Comparison of ENCODE assay signal across 7 mouse cellular contexts in the genomic region with DNA sequence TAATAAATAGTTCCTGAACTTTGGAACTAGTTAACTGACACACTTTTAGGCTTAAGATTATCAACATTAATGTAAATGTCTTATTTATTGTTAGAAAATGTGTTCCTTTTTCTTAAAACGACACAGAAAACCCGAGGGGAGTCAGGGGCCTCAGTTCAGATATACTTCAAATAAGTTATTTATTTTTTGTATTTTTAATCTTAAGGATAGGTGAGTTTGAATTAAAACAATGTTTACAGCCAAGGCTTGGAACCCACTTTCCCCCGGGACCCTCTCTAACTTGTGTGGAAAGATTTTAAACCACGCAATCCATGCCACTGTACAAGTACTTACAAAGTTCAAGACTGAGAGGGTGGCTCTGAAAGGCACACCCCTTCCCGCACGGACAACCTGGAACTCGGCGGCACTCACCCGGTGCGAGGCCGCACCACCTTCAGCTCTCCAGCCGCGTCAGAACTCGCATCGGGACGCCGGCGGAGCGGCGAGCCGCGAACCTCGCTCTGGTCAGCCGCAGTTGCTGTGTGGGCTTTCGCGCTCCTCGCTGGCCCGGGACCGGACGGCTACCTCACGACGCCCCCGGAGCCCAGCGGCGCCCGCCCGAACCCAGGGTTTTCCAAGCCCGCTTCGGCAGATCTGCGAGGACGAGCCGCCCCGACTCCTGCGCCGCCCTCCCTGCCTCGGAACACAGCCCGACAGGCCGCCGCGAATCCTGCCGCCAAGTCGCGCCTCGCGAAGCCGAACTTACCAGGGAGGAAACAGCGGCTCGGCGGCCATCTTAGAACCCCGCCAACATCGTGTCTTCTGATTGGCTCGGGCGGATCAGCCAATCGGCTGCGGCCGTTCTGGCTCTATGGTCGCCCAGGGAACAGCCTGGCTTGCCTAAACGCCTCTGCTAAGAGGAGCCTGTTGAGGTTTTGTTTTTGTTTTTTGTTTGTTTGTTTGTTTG. TPM values are rescaled to one million over a fixed set of nuclear protein-coding genes. Genes with fewer than 3 reads are reported as not detected.
DNase-seq lines count a peak whose midpoint lies in the region; ATAC-seq and TF ChIP-seq lines count a peak whose summit lies in the region.

TSS of gene Fam204a (minus strand) at position 803 of the 946 bp plus-strand sequence.

- no peaks in the 10 kb centered on the region for H3K4me1 ChIP-seq in intestine, postnatal 0 days (replicated peaks; ENCODE audit: control insufficient read depth, insufficient read depth, low read length)
- peaks cover 16% of the 10 kb centered on the region for H3K4me1 ChIP-seq in midbrain, embryonic 12.5 days
- H3K4me1 ChIP-seq in small intestine, adult 2 months (ENCODE audit: control insufficient read depth, insufficient read depth, insufficient read length, low read length): peaks cover 5% of the 10 kb centered on the region; the same call in 1 of the 2 replicates

- intact Hi-C loops in left cerebral cortex, postnatal 4 days (cut with DNase I): no loop called here

- TF ChIP-seq CTCF in intestine, postnatal 0 days (IDR thresholded peaks at IDR 0.05; ENCODE audit: low read depth): no peak
- TF ChIP-seq CTCF in small intestine, adult 2 months (IDR thresholded peaks at IDR 0.05; ENCODE audit: extremely low read depth, insufficient read length, insufficient replicate concordance, low read depth, low read length): no peak

- peak; percentile 96 for DNase-seq in adrenal gland, adult 2 months
- DNase-seq in embryo, embryonic 11.5 days (ENCODE audit: low read depth, low spot score): peak; percentile 91
- DNase-seq in gastrocnemius, postnatal 4 days (ENCODE audit: low spot score in 2 of 2): peak; percentile 91 to 97
- DNase-seq in left cerebral cortex, postnatal 4 days: peak; percentile 96

- peak; percentile 99 for ATAC-seq in intestine, postnatal 0 days
- ATAC-seq in midbrain, embryonic 12.5 days (ENCODE audit: low FRiP score, low read depth): peak; percentile 100

- WGBS in intestine, postnatal 0 days: under 1% methylated on average over 63 of the region's 68 CpGs
- WGBS in midbrain, embryonic 12.5 days: under 1% methylated on average over 64 of the region's 68 CpGs
- under 1% methylated on average over 68 of the region's 68 CpGs for WGBS in small intestine, adult 2 months

- H3K36me3 ChIP-seq in intestine, postnatal 0 days (ENCODE audit: control insufficient read depth, insufficient read depth): no peaks in the 10 kb centered on the region; the same call in 1 of the 2 replicates
- H3K36me3 ChIP-seq in midbrain, embryonic 12.5 days: no peaks in the 10 kb centered on the region
- H3K36me3 ChIP-seq in small intestine, adult 2 months (ENCODE audit: control insufficient read depth, insufficient read depth, low read length): no peaks in the 10 kb centered on the region

- H3K4me2 ChIP-seq in intestine, postnatal 0 days (replicated peaks; ENCODE audit: low read depth): peak within 1 kb of the TSS; percentile 65
- peak within 1 kb of the TSS; percentile 57 for H3K4me2 ChIP-seq in midbrain, embryonic 12.5 days (replicated peaks)

- peak within 1 kb of the TSS; percentile 92 for H3K27ac ChIP-seq in intestine, postnatal 0 days (ENCODE audit: low read depth, low read length)
- peak within 1 kb of the TSS; percentile 99 for H3K27ac ChIP-seq in midbrain, embryonic 12.5 days (replicated peaks)
- H3K27ac ChIP-seq in small intestine, adult 2 months (ENCODE audit: insufficient read depth, low read depth, low read length): peak within 1 kb of the TSS; percentile 95

- H3K4me3 ChIP-seq in intestine, postnatal 0 days (ENCODE audit: low read depth, low read length): peak within 1 kb of the TSS; percentile 78
- peak within 1 kb of the TSS; percentile 89 for H3K4me3 ChIP-seq in midbrain, embryonic 12.5 days
- peak within 1 kb of the TSS; percentile 71 for H3K4me3 ChIP-seq in small intestine, adult 2 months (ENCODE audit: low read depth, low read length)

- peak within 1 kb of the TSS; percentile 87 for H3K9ac ChIP-seq in intestine, postnatal 0 days (ENCODE audit: low read depth, low read length)
- H3K9ac ChIP-seq in midbrain, embryonic 12.5 days (replicated peaks): peak within 1 kb of the TSS; percentile 87

- TF ChIP-seq POLR2A in small intestine, adult 2 months (IDR thresholded peaks at IDR 0.05; ENCODE audit: low read depth, low read length): peak; percentile 84

- no peaks in the 10 kb centered on the region for H3K27me3 ChIP-seq in intestine, postnatal 0 days (replicated peaks; ENCODE audit: control insufficient read depth, insufficient read depth, low read length)
- no peaks in the 10 kb centered on the region for H3K27me3 ChIP-seq in midbrain, embryonic 12.5 days
- H3K27me3 ChIP-seq in small intestine, adult 2 months (ENCODE audit: control insufficient read depth, insufficient read depth, low read length): no peaks in the 10 kb centered on the region

- H3K9me3 ChIP-seq in intestine, postnatal 0 days (ENCODE audit: control insufficient read depth): no peaks in the 10 kb centered on the region
- no peaks in the 10 kb centered on the region for H3K9me3 ChIP-seq in midbrain, embryonic 12.5 days

RNA-seq across cellular contexts. Expression of gene Fam204a, which starts in this region (rescaled TPM):
- 10 to 100 TPM; 23.1 to 32.7 TPM for total RNA-seq in adrenal gland, adult 2 months (2021)
- polyA plus RNA-seq in adrenal gland, adult 2 months (2012; rRNA removed): 4.4 and 7.6 TPM in 2 replicates
- total RNA-seq in gastrocnemius, postnatal 4 days (2021): 10 to 100 TPM; 33.4 to 34.9 TPM
- polyA plus RNA-seq in intestine, postnatal 0 days (2015; fragmentation: Nextera tagmentation; extraction: Ambion mirVana): 29.4 and 31.2 TPM in 2 replicates
- total RNA-seq in left cerebral cortex, postnatal 4 days (2021): 10 to 100 TPM; 34.8 to 36.3 TPM
- polyA plus RNA-seq in midbrain, embryonic 12.5 days (2016; fragmentation: Nextera tagmentation; extraction: Ambion mirVana): 93.0 and 99.2 TPM in 2 replicates
- 1.7 and 5.4 TPM in 2 replicates for polyA plus RNA-seq in small intestine, adult 2 months (2012; rRNA removed)

Comparison
In these comparisons a context has a peak if more than half of its experiments do, and no peak if none do; other contexts are left out.
1. Peak in every context shown above with its lines: DNase-seq, ATAC-seq, H3K4me3 ChIP-seq and H3K27ac ChIP-seq.